Mouse (Mus musculus) liver, adult 2 months (tissue): ENCODE results near the gene Vamp8. TPM values are rescaled to one million over a fixed set of nuclear protein-coding genes. Genes with fewer than 3 reads are reported as not detected.
A peak's percentile ranks its signal among the peaks of the same experiment; 100 is the strongest.

ENCODE experiments used
- DNase-seq: peaks from one replicate; pipeline ENCODE4 v3.0.0-alpha.2; 2011; ENCODE audit warnings: low read depth, low spot score; ENCODE audit errors: extremely low read depth
- H3K27ac ChIP-seq: fragments of 200-500 bp; replicated peaks from 2 replicates; pipeline ENCODE4 v1.5.1; 2012; ENCODE audit warnings: low read depth, mild to moderate bottlenecking, control low read depth, inconsistent platforms, low read length; ENCODE audit not compliant: insufficient read depth
- H3K27me3 ChIP-seq: fragments of 200-500 bp; 2 replicates; pipeline ENCODE4 v1.6.1; 2012; ENCODE audit warnings: mild to moderate bottlenecking, moderate library complexity, low read length, inconsistent platforms; ENCODE audit not compliant: control insufficient read depth, insufficient read depth
- H3K36me3 ChIP-seq: fragments of 200-500 bp; 2 replicates; pipeline ENCODE4 v1.6.1; 2012; ENCODE audit warnings: low read length, inconsistent platforms; ENCODE audit not compliant: control insufficient read depth, insufficient read depth
- H3K4me1 ChIP-seq: fragments of 200-500 bp; 2 replicates; pipeline ENCODE4 v1.6.1; 2011; ENCODE audit warnings: low read length; ENCODE audit not compliant: control insufficient read depth, insufficient read depth
- H3K4me3 ChIP-seq: fragments of 200-500 bp; 2 replicates; pipeline ENCODE4 v1.5.1; 2011; ENCODE audit warnings: low read depth, mild to moderate bottlenecking, control low read depth, low read length, moderate library complexity; ENCODE audit not compliant: insufficient read depth
- H3K79me2 ChIP-seq: fragments of 200-500 bp; 2 replicates; pipeline ENCODE4 v1.6.1; 2012; ENCODE audit warnings: inconsistent platforms, mild to moderate bottlenecking, low read length, moderate library complexity; ENCODE audit not compliant: control insufficient read depth, insufficient read depth
- H3K9ac ChIP-seq: fragments of 200-500 bp; 2 replicates; pipeline ENCODE4 v1.6.1; 2012; ENCODE audit warnings: low read depth, mild to moderate bottlenecking, control low read depth, inconsistent platforms, low read length
- CTCF ChIP-seq: fragments of 200-500 bp; IDR thresholded peaks from 2 replicates; pipeline ENCODE4 v1.5.1; 2011; ENCODE audit warnings: low read depth, low read length, control low read depth
- POLR2A ChIP-seq: fragments of 200-500 bp; IDR thresholded peaks from 2 replicates; pipeline ENCODE4 v1.6.1; 2011; ENCODE audit warnings: low read length, control low read depth; ENCODE audit not compliant: insufficient read depth; ENCODE audit errors: extremely low read depth
- WGBS: fragments of 180-500 bp; shearing (Covaris S2); methylation state at CpG from one replicate; pipeline ENCODE4 v1.1.7; 2018; 5-methylcytosine and 5-hydroxymethylcytosine counted together
- polyA plus RNA-seq: library from polyadenylated mRNA; depleted of rRNA; stranded (reverse); fragments of >200 nt; gene quantifications from 2 replicates; pipeline ENCODE4 v1.2.3, GENCODE M21; 2012
- total RNA-seq: library from RNA; depleted of rRNA; stranded (reverse); fragments of >200 nt; gene quantifications from 2 replicates; pipeline ENCODE4 v1.2.3, GENCODE M21; 2014

The Vamp8 gene
- total and polyA plus RNA-seq, 2 experiments, result 219 to 238 TPM

GRCm38 (mm10) chr6:72383142-72383820 lies 7.2 kb downstream of the Vamp8 start:
- 90% methylated on average over 6 of the region's 6 CpGs for WGBS
- Histone ChIP-seq H3K4me3 (no peak overlapping the region), H3K36me3 (peaks cover 20% of the 10 kb centered on the region), H3K4me1 (peaks cover 9% of the 10 kb centered on the region), H3K27me3 (no peaks in the 10 kb centered on the region), H3K27ac (peak overlapping the region; percentile 46), H3K9ac (no peak overlapping the region), H3K79me2 (peaks cover 3% of the 10 kb centered on the region; the same call in 1 of the 2 replicates)
- no peak for DNase-seq
- TF ChIP-seq CTCF (no peak), POLR2A (no peak)

DNA sequence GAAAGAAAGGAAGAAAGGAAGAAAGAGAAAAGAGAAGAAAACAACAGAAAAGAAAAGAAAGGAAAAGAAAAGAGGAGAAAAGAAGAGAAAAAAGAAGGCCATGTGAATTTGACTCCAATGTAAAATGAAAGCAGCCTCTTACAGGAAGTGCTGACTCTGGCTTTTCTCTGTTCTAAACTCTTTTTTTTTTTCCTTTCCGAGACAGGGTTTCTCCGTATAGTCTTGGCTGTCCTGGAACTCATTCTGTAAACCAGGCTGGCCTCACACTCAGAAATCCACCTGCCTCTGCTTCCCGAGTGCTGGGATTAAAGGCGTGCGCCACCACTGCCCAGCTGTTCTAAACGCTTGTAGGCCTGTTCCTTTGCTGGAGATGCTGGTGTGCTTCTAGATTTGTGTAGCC lies 8.0 kb downstream of the Vamp8 start:
- Histone ChIP-seq H3K27me3 (no peaks in the 10 kb centered on the region), H3K4me3 (no peak overlapping the region), H3K79me2 (peaks cover 3% of the 10 kb centered on the region; the same call in 1 of the 2 replicates), H3K27ac (peak overlapping the region; percentile 46), H3K4me1 (peaks cover 9% of the 10 kb centered on the region), H3K9ac (no peak overlapping the region), H3K36me3 (peaks cover 16% of the 10 kb centered on the region)
- no peak for DNase-seq
- no peak for TF ChIP-seq CTCF
- no peak for TF ChIP-seq POLR2A
- 77% methylated on average over 6 of the region's 6 CpGs for WGBS

- no peaks in the 10 kb centered on the region for H3K27me3 ChIP-seq
- peak within 1 kb of the TSS; percentile 76 for H3K9ac ChIP-seq
- H3K27ac ChIP-seq, result peak within 1 kb of the TSS; percentile 49
- H3K4me1 ChIP-seq, result peaks cover 9% of the 10 kb centered on the region
- 1% methylated on average over 49 of the region's 49 CpGs for WGBS
- H3K36me3 ChIP-seq, result peaks cover 4% of the 10 kb centered on the region; the same call in 1 of the 2 replicates
- TF ChIP-seq POLR2A, result 0 out of 2 replicates have a peak, but pooled peaks have one; percentile 25
- TF ChIP-seq CTCF, result peak; percentile 67
- H3K79me2 ChIP-seq, result peaks cover 3% of the 10 kb centered on the region; the same call in 1 of the 2 replicates
- DNase-seq, result peak; percentile 59
- H3K4me3 ChIP-seq, result peak within 1 kb of the TSS; percentile 67
These were observed 10.3 kb downstream of the Vamp8 start, which contains the start of gene Vamp5 for GRCm38 (mm10) chr6:72380131-72380770. TSS of gene Vamp5 (minus strand) at chr6:72380468.

GRCm38 (mm10) chr6:72379377-72380130 lies 10.9 kb downstream of the Vamp8 start:
- no peak for DNase-seq
- TF ChIP-seq POLR2A (no peak), CTCF (no peak)
- Histone ChIP-seq H3K36me3 (no peaks in the 10 kb centered on the region), H3K79me2 (peaks cover 3% of the 10 kb centered on the region; the same call in 1 of the 2 replicates), H3K27ac (peak overlapping the region; percentile 49), H3K9ac (peak overlapping the region; percentile 76), H3K27me3 (no peaks in the 10 kb centered on the region), H3K4me3 (peak overlapping the region; percentile 67), H3K4me1 (peaks cover 11% of the 10 kb centered on the region)
- 39% methylated on average over 7 of the region's 7 CpGs for WGBS

DNA sequence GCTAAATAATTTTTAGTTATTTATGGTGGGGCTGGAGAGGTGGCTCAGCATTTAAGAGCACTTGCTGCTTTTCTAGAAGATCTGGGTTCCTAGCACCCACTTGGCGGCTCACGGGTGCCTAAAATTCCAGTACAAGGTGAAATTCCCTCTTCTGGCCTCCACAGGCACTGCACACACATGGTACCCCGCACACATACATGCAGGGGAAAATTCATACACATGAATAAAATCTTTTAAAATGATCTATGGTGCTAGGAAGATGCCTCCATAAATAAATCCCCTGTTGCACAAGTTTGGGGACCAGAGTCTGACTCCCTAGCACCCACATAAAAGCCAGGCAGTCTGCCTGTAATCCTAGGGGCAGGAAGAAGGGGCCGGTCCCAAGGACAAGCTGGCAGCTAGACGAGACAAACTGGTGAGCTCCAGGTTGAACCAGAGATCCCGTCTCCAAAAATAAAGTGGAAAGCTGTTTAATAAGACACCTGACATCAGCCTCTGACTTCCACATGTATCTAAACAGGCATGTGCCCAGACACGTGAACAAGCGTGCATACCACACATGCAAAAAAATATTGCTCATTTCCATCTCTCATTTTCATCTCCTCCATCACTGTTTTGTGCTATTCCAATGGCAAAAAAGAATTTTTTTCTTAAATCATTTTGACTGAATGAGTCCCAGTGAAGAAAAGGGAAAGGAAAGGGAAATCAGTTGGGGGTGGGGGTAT lies 11.8 kb downstream of the Vamp8 start:
- no peak for DNase-seq
- H3K4me1 ChIP-seq, result peaks cover 14% of the 10 kb centered on the region
- TF ChIP-seq CTCF (no peak), POLR2A (no peak)
- no peaks in the 10 kb centered on the region for H3K27me3 ChIP-seq
- peaks cover 3% of the 10 kb centered on the region; the same call in 1 of the 2 replicates for H3K79me2 ChIP-seq
- H3K36me3 ChIP-seq, result no peaks in the 10 kb centered on the region
- WGBS, result 87% methylated on average over 8 of the region's 8 CpGs
- H3K4me3 ChIP-seq, result no peak overlapping the region
- H3K27ac ChIP-seq, result no peak overlapping the region
- H3K9ac ChIP-seq, result no peak overlapping the region
